Mouse (Mus musculus) forebrain, embryonic 12.5 days (tissue): ENCODE data around the gene Pcx. TPM values are rescaled to one million over a fixed set of nuclear protein-coding genes. Genes with fewer than 3 reads are reported as not detected.

ENCODE experiments used
- ATAC-seq: fragments of 200-750 bp; cut with Nextera tagmentation; 2 replicates; pipeline ENCODE4 v1.8.0; 2017; ENCODE audit warnings: moderate TSS enrichment; ENCODE audit not compliant: low FRiP score
- H3K27ac ChIP-seq: fragments of 300-500 bp; sonication (generic); 2 replicates; pipeline ENCODE4 v1.5.1; 2016; ENCODE audit warnings: mild to moderate bottlenecking
- H3K27me3 ChIP-seq: fragments of 300-500 bp; sonication (generic); 2 replicates; pipeline ENCODE4 v1.6.1; 2016; ENCODE audit warnings: mild to moderate bottlenecking
- H3K36me3 ChIP-seq: fragments of 300-500 bp; sonication (generic); replicated peaks from 2 replicates; pipeline ENCODE4 v1.6.1; 2016; ENCODE audit warnings: mild to moderate bottlenecking
- H3K4me1 ChIP-seq: fragments of 300-500 bp; sonication (generic); 2 replicates; pipeline ENCODE4 v1.6.1; 2016
- H3K4me2 ChIP-seq: fragments of 300-500 bp; sonication (generic); 2 replicates; pipeline ENCODE4 v1.6.1; 2016; ENCODE audit warnings: mild to moderate bottlenecking, moderate library complexity
- H3K4me3 ChIP-seq: fragments of 300-500 bp; sonication (generic); replicated peaks from 2 replicates; pipeline ENCODE4 v1.5.1; 2016; ENCODE audit warnings: mild to moderate bottlenecking
- H3K9ac ChIP-seq: fragments of 300-500 bp; sonication (generic); 2 replicates; pipeline ENCODE4 v1.6.1; 2016; ENCODE audit warnings: mild to moderate bottlenecking
- H3K9me3 ChIP-seq: fragments of 300-500 bp; sonication (generic); 2 replicates; pipeline ENCODE4 v1.6.1; 2016
- WGBS: fragments of 180-500 bp; shearing (Covaris S2); methylation state at CpG from one replicate; pipeline ENCODE4 v1.1.7; 2016; 5-methylcytosine and 5-hydroxymethylcytosine counted together
- polyA plus RNA-seq: library from polyadenylated mRNA; unstranded; fragments of >200 nt; fragmentation: Nextera tagmentation; extraction: Ambion mirVana; gene quantifications from 2 replicates; pipeline ENCODE4 v1.2.1, GENCODE M21; 2016

Pcx gene
- polyA plus RNA-seq, 1 experiment from 2014 or later: 19.2 TPM

GRCm38 (mm10) chr19:4608511-4608910 lies 98.2 kb downstream of the Pcx start:
- Histone ChIP-seq H3K4me1 (peaks cover 13% of the 10 kb centered on the region), H3K9me3 (no peaks in the 10 kb centered on the region), H3K27ac (no peak overlapping the region), H3K9ac (no peak overlapping the region), H3K4me2 (no peak overlapping the region), H3K36me3 (peaks cover 27% of the 10 kb centered on the region), H3K4me3 (no peak overlapping the region), H3K27me3 (no peaks in the 10 kb centered on the region)
- ATAC-seq: no peak
- 89% methylated on average over 4 of the region's 4 CpGs for WGBS

GRCm38 (mm10) chr19:4610109-4610508 lies 99.8 kb downstream of the Pcx start:
- Histone ChIP-seq H3K27ac (no peak overlapping the region), H3K4me1 (peaks cover 25% of the 10 kb centered on the region), H3K27me3 (no peaks in the 10 kb centered on the region), H3K36me3 (peaks cover 30% of the 10 kb centered on the region), H3K9me3 (no peaks in the 10 kb centered on the region), H3K9ac (no peak overlapping the region), H3K4me2 (no peak overlapping the region), H3K4me3 (no peak overlapping the region)
- ATAC-seq: no peak
- 70% methylated on average over 4 of the region's 4 CpGs for WGBS

GRCm38 (mm10) chr19:4612181-4612961 lies 102.1 kb downstream of the Pcx start:
- no peaks in the 10 kb centered on the region for H3K9me3 ChIP-seq
- H3K4me3 ChIP-seq: no peak overlapping the region
- peaks cover 4% of the 10 kb centered on the region; the same call in 1 of the 2 replicates for H3K27me3 ChIP-seq
- peaks cover 30% of the 10 kb centered on the region for H3K36me3 ChIP-seq
- no peak for ATAC-seq
- H3K27ac ChIP-seq: no peak overlapping the region
- H3K4me1 ChIP-seq: peaks cover 33% of the 10 kb centered on the region
- 93% methylated on average over 19 of the region's 19 CpGs for WGBS
- 0 out of 2 replicates have a peak overlapping the region, but pooled peaks have one; percentile 5 for H3K9ac ChIP-seq
- H3K4me2 ChIP-seq: no peak overlapping the region

GRCm38 (mm10) chr19:4613464-4614304 lies 103.4 kb downstream of the Pcx start:
- Histone ChIP-seq H3K4me2 (peak overlapping the region; percentile 85), H3K4me3 (peak overlapping the region; percentile 96), H3K4me1 (peaks cover 36% of the 10 kb centered on the region), H3K9me3 (no peaks in the 10 kb centered on the region), H3K9ac (peak overlapping the region; percentile 98), H3K36me3 (peaks cover 30% of the 10 kb centered on the region), H3K27me3 (peaks cover 4% of the 10 kb centered on the region; the same call in 1 of the 2 replicates), H3K27ac (peak overlapping the region; percentile 94; the same call in 1 of the 2 replicates)
- 90% methylated on average over 33 of the region's 33 CpGs for WGBS
- ATAC-seq: no peak

- Histone ChIP-seq H3K4me1 (peaks cover 36% of the 10 kb centered on the region), H3K9ac (peak overlapping the region; percentile 98), H3K27ac (peak overlapping the region; percentile 94), H3K4me3 (peak overlapping the region; percentile 96), H3K4me2 (peak overlapping the region; percentile 85), H3K9me3 (no peaks in the 10 kb centered on the region), H3K27me3 (peaks cover 4% of the 10 kb centered on the region; the same call in 1 of the 2 replicates), H3K36me3 (peaks cover 30% of the 10 kb centered on the region)
- ATAC-seq: peak; percentile 8; the same call in 1 of the 2 replicates
- 21% methylated on average over 42 of the region's 49 CpGs for WGBS
Measured at GRCm38 (mm10) chr19:4614305-4615150, 104.3 kb downstream of the Pcx start.

- Histone ChIP-seq H3K4me1 (peaks cover 36% of the 10 kb centered on the region), H3K27ac (peak within 1 kb of the TSS; percentile 94), H3K27me3 (peaks cover 4% of the 10 kb centered on the region; the same call in 1 of the 2 replicates), H3K9me3 (no peaks in the 10 kb centered on the region), H3K4me3 (peak within 1 kb of the TSS; percentile 96), H3K9ac (peak within 1 kb of the TSS; percentile 98), H3K36me3 (peaks cover 32% of the 10 kb centered on the region), H3K4me2 (peak within 1 kb of the TSS; percentile 85)
- WGBS: under 1% methylated on average over 68 of the region's 87 CpGs
- peak; percentile 96 for ATAC-seq
Measured at GRCm38 (mm10) chr19:4615151-4616093, 105.2 kb downstream of the Pcx start, which contains the start of gene Lrfn4. Gene Lrfn4, minus strand, starts transcription at chr19:4615667.

GRCm38 (mm10) chr19:4616546-4616945 lies 106.3 kb downstream of the Pcx start:
- no peak for ATAC-seq
- H3K9me3 ChIP-seq: no peaks in the 10 kb centered on the region
- peaks cover 35% of the 10 kb centered on the region for H3K36me3 ChIP-seq
- H3K9ac ChIP-seq: no peak overlapping the region; the same call in 1 of the 2 replicates
- H3K4me3 ChIP-seq: peak overlapping the region; percentile 96; the same call in 1 of the 2 replicates
- peaks cover 4% of the 10 kb centered on the region; the same call in 1 of the 2 replicates for H3K27me3 ChIP-seq
- peaks cover 36% of the 10 kb centered on the region for H3K4me1 ChIP-seq
- H3K27ac ChIP-seq: 0 out of 2 replicates have a peak overlapping the region, but pooled peaks have one; percentile 94
- WGBS: 45% methylated on average over 4 of the region's 4 CpGs
- peak overlapping the region; percentile 85 for H3K4me2 ChIP-seq

GRCm38 (mm10) chr19:4618183-4618582 lies 107.9 kb downstream of the Pcx start:
- Histone ChIP-seq H3K4me3 (no peak overlapping the region), H3K27ac (0 out of 2 replicates have a peak overlapping the region, but pooled peaks have one; percentile 8), H3K9me3 (no peaks in the 10 kb centered on the region), H3K9ac (no peak overlapping the region), H3K27me3 (peaks cover 4% of the 10 kb centered on the region; the same call in 1 of the 2 replicates), H3K36me3 (peaks cover 35% of the 10 kb centered on the region), H3K4me1 (peaks cover 26% of the 10 kb centered on the region), H3K4me2 (no peak overlapping the region)
- no peak for ATAC-seq
- WGBS: 27% methylated on average over 18 of the region's 18 CpGs

- Histone ChIP-seq H3K4me1 (peaks cover 20% of the 10 kb centered on the region), H3K27me3 (peaks cover 4% of the 10 kb centered on the region; the same call in 1 of the 2 replicates), H3K36me3 (peaks cover 39% of the 10 kb centered on the region), H3K9me3 (no peaks in the 10 kb centered on the region), H3K4me3 (no peak overlapping the region), H3K27ac (no peak overlapping the region), H3K9ac (0 out of 2 replicates have a peak overlapping the region, but pooled peaks have one; percentile 2), H3K4me2 (no peak overlapping the region)
- no peak for ATAC-seq
- WGBS: 85% methylated on average over 10 of the region's 10 CpGs
Measured at GRCm38 (mm10) chr19:4619461-4619860, 109.2 kb downstream of the Pcx start.

- peaks cover 24% of the 10 kb centered on the region for H3K4me1 ChIP-seq
- 87% methylated on average over 7 of the region's 7 CpGs for WGBS
- H3K36me3 ChIP-seq: peaks cover 39% of the 10 kb centered on the region
Measured at GRCm38 (mm10) chr19:4620721-4621120, 110.4 kb downstream of the Pcx start.

More at GRCm38 (mm10) chr19:4620721-4621120, 110.4 kb downstream of the Pcx start:
- Histone ChIP-seq H3K4me3 (no peak overlapping the region), H3K27me3 (peaks cover 4% of the 10 kb centered on the region; the same call in 1 of the 2 replicates), H3K9me3 (no peaks in the 10 kb centered on the region), H3K9ac (no peak overlapping the region), H3K27ac (no peak overlapping the region), H3K4me2 (no peak overlapping the region)
- no peak for ATAC-seq
